Mouse (Mus musculus): ENCODE data around the gene Atxn1. TPM values are rescaled to one million over a fixed set of nuclear protein-coding genes. Genes with fewer than 3 reads are reported as not detected.
A peak's percentile ranks its signal among the peaks of the same experiment; 100 is the strongest.

Gene Atxn1
- polyA plus RNA-seq, 1 experiment, result 59.3 TPM

- no peak for TF ChIP-seq CTCF (IDR thresholded peaks at IDR 0.05; ENCODE audit: borderline replicate concordance, insufficient read depth, low read length)
- peaks cover 29% of the 10 kb centered on the region for H3K4me1 ChIP-seq (ENCODE audit: control insufficient read depth, insufficient read depth, low read length)
Measured at GRCm38 (mm10) chr13:45679096-45679495, 285.7 kb downstream of the Atxn1 start.

GRCm38 (mm10) chr13:45672628-45673027, 292.2 kb downstream of the Atxn1 start:
- peaks cover 11% of the 10 kb centered on the region for H3K4me1 ChIP-seq (ENCODE audit: control insufficient read depth, insufficient read depth, low read length)
- H3K27ac ChIP-seq (ENCODE audit: insufficient read depth, low read length), result no peak overlapping the region
- H3K4me3 ChIP-seq (ENCODE audit: insufficient read depth, low read length), result no peak overlapping the region
- no peak for TF ChIP-seq POLR2A (IDR thresholded peaks at IDR 0.05; ENCODE audit: low read depth, low read length)
- no peak for TF ChIP-seq CTCF (IDR thresholded peaks at IDR 0.05; ENCODE audit: borderline replicate concordance, insufficient read depth, low read length)

More at GRCm38 (mm10) chr13:45679096-45679495, 285.7 kb downstream of the Atxn1 start:
- no peak overlapping the region for H3K4me3 ChIP-seq (ENCODE audit: insufficient read depth, low read length)
- peak overlapping the region; percentile 65 for H3K27ac ChIP-seq (ENCODE audit: insufficient read depth, low read length)

- peaks cover 15% of the 10 kb centered on the region for H3K4me1 ChIP-seq (ENCODE audit: control insufficient read depth, insufficient read depth, low read length)
- H3K27ac ChIP-seq (ENCODE audit: insufficient read depth, low read length), result peak overlapping the region; percentile 42
- TF ChIP-seq POLR2A (IDR thresholded peaks at IDR 0.05; ENCODE audit: low read depth, low read length) (no peak), CTCF (IDR thresholded peaks at IDR 0.05; ENCODE audit: borderline replicate concordance, insufficient read depth, low read length) (no peak)
- H3K4me3 ChIP-seq (ENCODE audit: insufficient read depth, low read length), result no peak overlapping the region
Measured at GRCm38 (mm10) chr13:45669969-45670368, 294.8 kb downstream of the Atxn1 start.

GRCm38 (mm10) chr13:45662852-45663251, 302.0 kb downstream of the Atxn1 start:
- H3K4me3 ChIP-seq (ENCODE audit: insufficient read depth, low read length), result no peak overlapping the region
- TF ChIP-seq POLR2A (IDR thresholded peaks at IDR 0.05; ENCODE audit: low read depth, low read length), result no peak
- no peak for TF ChIP-seq CTCF (IDR thresholded peaks at IDR 0.05; ENCODE audit: borderline replicate concordance, insufficient read depth, low read length)
- peaks cover 6% of the 10 kb centered on the region; the same call in 1 of the 2 replicates for H3K4me1 ChIP-seq (ENCODE audit: control insufficient read depth, insufficient read depth, low read length)
- H3K27ac ChIP-seq (ENCODE audit: insufficient read depth, low read length), result no peak overlapping the region

GRCm38 (mm10) chr13:45662216-45662615, 302.6 kb downstream of the Atxn1 start:
- Histone ChIP-seq H3K4me3 (ENCODE audit: insufficient read depth, low read length) (no peak overlapping the region), H3K4me1 (ENCODE audit: control insufficient read depth, insufficient read depth, low read length) (peaks cover 6% of the 10 kb centered on the region; the same call in 1 of the 2 replicates), H3K27ac (ENCODE audit: insufficient read depth, low read length) (no peak overlapping the region; the same call in 1 of the 2 replicates)
- TF ChIP-seq POLR2A (IDR thresholded peaks at IDR 0.05; ENCODE audit: low read depth, low read length) (no peak), CTCF (IDR thresholded peaks at IDR 0.05; ENCODE audit: borderline replicate concordance, insufficient read depth, low read length) (no peak)

GRCm38 (mm10) chr13:45661283-45662185, 303.3 kb downstream of the Atxn1 start:
- H3K4me3 ChIP-seq (ENCODE audit: insufficient read depth, low read length), result no peak overlapping the region
- no peak for TF ChIP-seq CTCF (IDR thresholded peaks at IDR 0.05; ENCODE audit: borderline replicate concordance, insufficient read depth, low read length)
- no peak for TF ChIP-seq POLR2A (IDR thresholded peaks at IDR 0.05; ENCODE audit: low read depth, low read length)
- H3K27ac ChIP-seq (ENCODE audit: insufficient read depth, low read length), result no peak overlapping the region; the same call in 1 of the 2 replicates
- peaks cover 2% of the 10 kb centered on the region; the same call in 1 of the 2 replicates for H3K4me1 ChIP-seq (ENCODE audit: control insufficient read depth, insufficient read depth, low read length)

- TF ChIP-seq CTCF (IDR thresholded peaks at IDR 0.05; ENCODE audit: borderline replicate concordance, insufficient read depth, low read length), result no peak
- Histone ChIP-seq H3K4me1 (ENCODE audit: control insufficient read depth, insufficient read depth, low read length) (peaks cover 2% of the 10 kb centered on the region; the same call in 1 of the 2 replicates), H3K27ac (ENCODE audit: insufficient read depth, low read length) (no peak overlapping the region), H3K4me3 (ENCODE audit: insufficient read depth, low read length) (no peak overlapping the region)
Measured at GRCm38 (mm10) chr13:45659813-45660212, 305.0 kb downstream of the Atxn1 start.

GRCm38 (mm10) chr13:45658343-45658742, 306.5 kb downstream of the Atxn1 start:
- H3K4me3 ChIP-seq (ENCODE audit: insufficient read depth, low read length), result no peak overlapping the region
- H3K27ac ChIP-seq (ENCODE audit: insufficient read depth, low read length), result no peak overlapping the region
- TF ChIP-seq CTCF (IDR thresholded peaks at IDR 0.05; ENCODE audit: borderline replicate concordance, insufficient read depth, low read length) (no peak), POLR2A (IDR thresholded peaks at IDR 0.05; ENCODE audit: low read depth, low read length) (no peak)
- peaks cover 2% of the 10 kb centered on the region; the same call in 1 of the 2 replicates for H3K4me1 ChIP-seq (ENCODE audit: control insufficient read depth, insufficient read depth, low read length)

- Histone ChIP-seq H3K4me3 (ENCODE audit: insufficient read depth, low read length) (no peak overlapping the region), H3K27ac (ENCODE audit: insufficient read depth, low read length) (no peak overlapping the region), H3K4me1 (ENCODE audit: control insufficient read depth, insufficient read depth, low read length) (peaks cover 2% of the 10 kb centered on the region; the same call in 1 of the 2 replicates)
- TF ChIP-seq CTCF (IDR thresholded peaks at IDR 0.05; ENCODE audit: borderline replicate concordance, insufficient read depth, low read length) (no peak), POLR2A (IDR thresholded peaks at IDR 0.05; ENCODE audit: low read depth, low read length) (no peak)
Measured at GRCm38 (mm10) chr13:45657176-45657575, 307.6 kb downstream of the Atxn1 start.

GRCm38 (mm10) chr13:45651652-45652241, 313.1 kb downstream of the Atxn1 start:
- Histone ChIP-seq H3K27ac (ENCODE audit: insufficient read depth, low read length) (no peak overlapping the region), H3K4me3 (ENCODE audit: insufficient read depth, low read length) (no peak overlapping the region), H3K4me1 (ENCODE audit: control insufficient read depth, insufficient read depth, low read length) (peaks cover 6% of the 10 kb centered on the region)
- TF ChIP-seq POLR2A (IDR thresholded peaks at IDR 0.05; ENCODE audit: low read depth, low read length), result no peak
- no peak for TF ChIP-seq CTCF (IDR thresholded peaks at IDR 0.05; ENCODE audit: borderline replicate concordance, insufficient read depth, low read length)
